In genomic region chr19:57198531-57198930, GRCm38 (mm10) we compare ENCODE assay signal across 9 mouse cellular contexts.
DNase-seq lines count a peak whose midpoint lies in the region; ATAC-seq and TF ChIP-seq lines count a peak whose summit lies in the region.
"Had no signal": no experiment of that assay in that cellular context is flagged by ENCODE, and none has a peak within 500 bp of the region (broad histone marks: within the 10 kb centered on the region; RNA-seq: fewer than 3 reads in every experiment).

No protein-coding gene starts in this region.

- H3K27ac ChIP-seq in layer of hippocampus, adult 2 months, result peak overlapping the region; percentile 74; the same call in 1 of the 2 replicates
- peak overlapping the region; percentile 67 for H3K27ac ChIP-seq in midbrain, embryonic 15.5 days
- H3K27ac ChIP-seq in limb, embryonic 10.5 days, result no peak overlapping the region

- no peak for TF ChIP-seq CTCF in layer of hippocampus, adult 2 months (conservative IDR thresholded peaks at IDR 0.05)

- peak overlapping the region; percentile 82; the same call in 1 of the 2 replicates for H3K4me2 ChIP-seq in midbrain, embryonic 15.5 days

- ATAC-seq in midbrain, embryonic 15.5 days (replicated peaks), result no peak

- peak in 1 of 2 experiments; percentile 19 for DNase-seq in layer of hippocampus, adult 2 months (ENCODE audit: low spot score in 2 of 2)
- DNase-seq in layer of hippocampus, postnatal 14 days (ENCODE audit: low spot score in 2 of 2), result no peak
- DNase-seq in brain, adult 2 months (ENCODE audit: low read depth, low spot score), result peak; percentile 87
- peak; percentile 46 to 62 for DNase-seq in cerebellum, postnatal 14 days
- no peak for DNase-seq in limb, embryonic 10.5 days (ENCODE audit: low spot score)
- DNase-seq in ovary, postnatal 36 days (ENCODE audit: low spot score), result no peak
- DNase-seq in testis, postnatal 10 days (ENCODE audit: low spot score), result no peak

- H3K9ac ChIP-seq in midbrain, embryonic 15.5 days, result no peak overlapping the region

- H3K27me3 ChIP-seq in midbrain, embryonic 15.5 days (replicated peaks), result peaks cover 3% of the 10 kb centered on the region; the same call in 1 of the 2 replicates
- peaks cover 58% of the 10 kb centered on the region for H3K27me3 ChIP-seq in limb, embryonic 10.5 days (ENCODE audit: low read depth, poor library complexity, severe bottlenecking)

- WGBS in midbrain, embryonic 15.5 days, result 54% methylated on average over 12 of the region's 12 CpGs
- 78% methylated on average over 12 of the region's 12 CpGs for WGBS in limb, embryonic 10.5 days

- no peaks in the 10 kb centered on the region for H3K36me3 ChIP-seq in midbrain, embryonic 15.5 days (replicated peaks)
- no peaks in the 10 kb centered on the region for H3K36me3 ChIP-seq in limb, embryonic 10.5 days

- H3K4me1 ChIP-seq in midbrain, embryonic 15.5 days, result peaks cover 44% of the 10 kb centered on the region
- peaks cover 36% of the 10 kb centered on the region for H3K4me1 ChIP-seq in limb, embryonic 10.5 days

- no peaks in the 10 kb centered on the region for H3K9me3 ChIP-seq in midbrain, embryonic 15.5 days
- no peaks in the 10 kb centered on the region for H3K9me3 ChIP-seq in limb, embryonic 10.5 days (replicated peaks)
- H3K9me3 ChIP-seq: megakaryocyte, embryonic 14.5 days had no signal

- no peak overlapping the region for H3K4me3 ChIP-seq in layer of hippocampus, adult 2 months
- no peak overlapping the region for H3K4me3 ChIP-seq in midbrain, embryonic 15.5 days
- no peak overlapping the region for H3K4me3 ChIP-seq in limb, embryonic 10.5 days
- H3K4me3 ChIP-seq: megakaryocyte, embryonic 14.5 days had no signal

Comparison
In these comparisons a context has a peak if more than half of its experiments do, and no peak if none do; other contexts are left out.
1. DNase-seq: peak in brain, adult 2 months (single experiment) and cerebellum, postnatal 14 days (2 of 2); none in layer of hippocampus, postnatal 14 days (0 of 2), limb, embryonic 10.5 days (single experiment), ovary, postnatal 36 days (single experiment) and testis, postnatal 10 days (single experiment).